Mouse (Mus musculus) left cerebral cortex, adult 11 months (tissue): Measurements from ENCODE around the gene Golga1.

Experiments used
- DNase-seq: peaks from one replicate; pipeline ENCODE4 v3.0.0; 2022; ENCODE audit warnings: low spot score

Gene Golga1

DNA sequence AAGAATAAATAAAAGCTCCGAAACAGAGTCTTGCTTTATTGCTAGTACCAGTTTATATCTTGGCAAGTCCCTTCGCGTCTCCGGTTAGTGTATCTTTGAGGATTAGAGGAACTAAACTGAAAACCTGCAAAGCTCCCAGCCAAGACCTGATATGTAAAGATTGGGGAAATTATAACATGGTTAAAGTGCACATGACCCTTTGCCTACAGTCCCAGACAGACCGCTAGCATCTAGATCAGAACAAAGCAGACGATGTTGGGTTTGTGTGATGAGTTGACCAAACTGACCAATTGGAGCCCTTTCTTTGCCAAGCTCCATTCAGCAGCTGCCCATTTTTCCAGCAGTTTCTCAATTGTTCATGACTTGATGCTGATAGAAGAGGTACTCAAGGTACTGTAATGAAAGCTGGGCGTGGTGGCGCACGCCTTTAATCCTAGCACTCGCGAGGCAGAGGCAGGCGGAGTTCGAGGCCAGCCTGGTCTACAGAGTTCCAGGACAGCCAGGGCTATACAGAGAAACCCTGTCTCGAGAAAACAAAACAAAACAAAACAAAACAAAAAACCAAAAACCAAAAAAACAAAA, 59.1 kb downstream of the Golga1 start:
- no peak for DNase-seq

GRCm38 (mm10) chr2:39005574-39006079, 59.7 kb downstream of the Golga1 start, which contains the start of gene Rpl35:
TSS of gene Rpl35 (minus strand) at chr2:39005624.
- no peak for DNase-seq

- DNase-seq: peak; percentile 83
Measured at GRCm38 (mm10) chr2:39004880-39005435, 60.4 kb downstream of the Golga1 start, which contains the start of gene Arpc5l. TSS of gene Arpc5l (plus strand) at chr2:39005348.

DNA sequence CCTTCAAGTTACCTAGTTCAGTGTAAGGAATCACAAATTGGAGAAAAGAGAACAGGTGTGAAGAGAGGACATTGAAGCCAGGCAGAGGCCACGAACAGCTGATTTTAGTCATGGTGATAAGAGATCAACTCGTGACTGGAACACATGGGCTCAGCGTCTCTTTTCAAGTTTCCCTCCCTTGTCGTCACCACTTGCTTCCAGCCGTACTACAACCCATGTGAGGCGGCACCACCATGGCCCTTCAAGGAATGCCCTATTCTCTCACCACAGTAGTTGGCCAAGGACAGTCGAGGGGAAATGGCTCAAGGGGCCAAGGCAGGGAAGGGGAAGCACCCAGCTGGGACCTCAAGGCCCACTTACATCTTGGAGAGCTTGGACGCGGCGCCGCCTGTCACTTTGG, 61.0 kb downstream of the Golga1 start:
- no peak for DNase-seq

DNA sequence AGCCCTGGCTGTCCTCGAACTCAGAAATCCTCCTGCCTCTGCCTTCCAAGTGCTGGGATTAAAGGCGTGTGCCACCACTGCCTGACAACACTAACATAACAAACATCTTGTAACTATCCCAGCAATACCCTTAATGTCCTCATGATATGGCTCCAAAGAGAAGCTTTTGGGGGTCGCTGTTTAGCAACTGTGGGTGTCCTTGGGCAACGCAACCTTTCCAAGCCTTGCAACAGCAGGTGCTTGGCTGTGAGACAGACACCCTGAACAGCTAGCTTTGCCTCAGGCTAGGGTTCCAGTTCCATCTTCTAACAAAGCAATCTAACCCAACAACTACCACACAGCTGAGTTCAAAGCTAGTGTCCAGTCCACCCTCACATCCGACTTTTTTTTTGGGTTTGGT, 61.8 kb downstream of the Golga1 start:
- DNase-seq: no peak

- DNase-seq: no peak
Measured at GRCm38 (mm10) chr2:39003106-39003505, 62.2 kb downstream of the Golga1 start.

- no peak for DNase-seq
Measured at GRCm38 (mm10) chr2:39001866-39002265, 63.5 kb downstream of the Golga1 start.

DNA sequence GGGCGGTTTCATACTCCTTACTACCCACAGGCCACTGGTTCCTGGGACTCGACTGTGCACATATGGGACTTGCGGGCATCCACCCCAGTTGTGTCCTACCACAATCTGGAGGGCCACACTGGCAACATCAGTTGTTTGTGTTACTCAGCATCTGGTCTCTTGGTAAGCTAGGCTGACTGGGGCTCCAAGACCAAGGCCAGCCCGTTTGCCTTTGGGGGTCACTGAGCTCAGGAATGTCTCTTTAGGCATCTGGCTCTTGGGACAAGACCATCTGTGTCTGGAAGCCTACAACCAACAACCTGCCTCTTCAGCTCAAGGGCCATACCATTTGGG, 64.8 kb downstream of the Golga1 start:
- no peak for DNase-seq

DNA sequence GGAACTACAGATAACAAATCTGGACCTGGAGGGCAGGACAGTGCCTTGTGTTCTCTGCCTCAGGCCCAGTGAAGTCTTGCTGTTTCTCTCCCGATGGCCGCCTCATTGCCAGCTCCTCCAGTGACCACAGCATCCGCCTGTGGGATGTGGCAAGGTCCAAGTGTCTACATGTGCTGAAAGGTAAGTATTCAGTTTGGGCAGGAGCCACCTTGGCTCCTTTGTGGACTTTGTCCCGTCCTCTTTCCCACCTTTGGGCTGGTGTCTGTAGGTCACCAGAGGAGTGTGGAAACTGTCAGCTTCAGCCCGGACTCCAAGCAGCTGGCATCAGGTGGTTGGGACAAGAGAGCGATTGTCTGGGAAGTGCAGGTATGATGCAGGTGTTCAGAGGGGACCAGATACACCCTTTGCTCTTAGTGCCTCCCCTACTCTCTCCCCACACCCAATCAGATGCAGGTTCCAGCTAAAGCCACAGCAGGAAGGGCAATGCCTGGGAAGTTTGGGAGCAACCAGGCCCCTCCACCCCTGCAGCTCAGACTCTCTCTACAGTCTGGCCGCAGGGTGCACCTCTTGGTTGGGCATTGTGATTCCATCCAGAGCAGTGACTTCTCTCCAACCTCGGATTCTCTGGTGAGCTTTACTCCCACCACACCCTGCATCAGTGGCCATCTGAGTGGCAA, 65.3 kb downstream of the Golga1 start:
- no peak for DNase-seq

DNA sequence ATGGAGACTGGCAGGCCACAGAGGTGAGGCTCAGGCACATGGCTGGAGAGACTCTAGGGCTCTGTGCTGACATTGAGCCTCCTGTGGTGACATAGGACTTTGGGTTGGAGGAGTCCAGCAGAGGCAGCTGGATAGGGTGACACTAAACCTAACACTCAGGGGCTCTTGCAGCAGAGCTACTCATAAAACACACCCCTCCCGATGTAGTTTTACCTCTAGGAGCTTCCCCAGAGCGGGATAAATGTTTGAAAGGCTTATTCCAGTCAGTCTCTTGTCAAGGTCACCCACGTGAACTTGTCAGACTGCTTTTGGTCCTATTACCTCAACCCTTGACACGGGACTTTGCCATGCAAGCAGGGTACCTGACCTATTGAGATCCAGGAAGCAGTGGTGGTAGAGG, 66.0 kb downstream of the Golga1 start:
- DNase-seq: no peak

- DNase-seq: peak; percentile 84
Measured at GRCm38 (mm10) chr2:38997386-38998374, 67.7 kb downstream of the Golga1 start, which contains the start of gene Wdr38. TSS of gene Wdr38 (plus strand) at chr2:38997476.

DNA sequence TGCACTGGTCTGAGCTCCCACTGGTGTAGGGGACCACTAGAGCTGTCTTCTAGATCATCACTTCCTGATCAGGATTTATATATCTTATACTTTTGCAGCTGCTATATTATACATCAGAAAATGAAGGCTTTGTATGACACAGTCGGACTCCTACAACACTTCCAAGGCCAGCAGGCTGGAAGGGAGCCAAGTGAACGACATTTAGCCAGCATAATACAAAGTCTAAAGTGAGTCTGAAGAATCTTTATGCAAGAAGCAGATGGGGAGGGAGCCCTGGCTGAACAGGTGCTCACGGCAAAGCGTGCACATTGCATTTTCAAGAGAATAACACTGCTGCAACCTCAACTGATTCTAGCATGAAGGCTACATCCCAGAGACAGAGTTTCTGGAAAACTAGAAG, 72.9 kb downstream of the Golga1 start:
- no peak for DNase-seq

- DNase-seq: no peak
Measured at GRCm38 (mm10) chr2:38992004-38992403, 73.3 kb downstream of the Golga1 start.

DNA sequence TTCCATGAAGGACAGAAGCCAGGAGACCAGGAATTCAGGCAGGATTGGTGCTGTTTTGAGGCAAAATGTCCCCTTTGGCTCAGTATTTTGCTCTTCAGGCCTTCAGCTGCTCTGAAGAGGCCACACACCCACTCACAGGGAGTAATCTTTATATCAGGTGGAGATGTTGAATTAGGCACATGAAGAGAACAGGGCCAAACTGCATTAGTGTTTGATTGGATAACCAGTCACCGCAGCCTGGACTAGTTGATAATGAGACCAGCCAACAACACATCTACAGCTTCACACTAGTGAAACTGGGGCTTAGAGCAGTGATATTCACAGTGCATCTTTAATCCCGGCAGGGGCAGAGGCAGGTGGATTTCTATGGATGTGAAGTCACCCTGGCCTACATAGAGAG, 76.4 kb downstream of the Golga1 start:
- DNase-seq: no peak

GRCm38 (mm10) chr2:38987803-38988510, 77.4 kb downstream of the Golga1 start:
- DNase-seq: no peak

- no peak for DNase-seq
Measured at GRCm38 (mm10) chr2:38987371-38987770, 78.0 kb downstream of the Golga1 start.

GRCm38 (mm10) chr2:38986580-38986979, 78.8 kb downstream of the Golga1 start:
- no peak for DNase-seq

DNA sequence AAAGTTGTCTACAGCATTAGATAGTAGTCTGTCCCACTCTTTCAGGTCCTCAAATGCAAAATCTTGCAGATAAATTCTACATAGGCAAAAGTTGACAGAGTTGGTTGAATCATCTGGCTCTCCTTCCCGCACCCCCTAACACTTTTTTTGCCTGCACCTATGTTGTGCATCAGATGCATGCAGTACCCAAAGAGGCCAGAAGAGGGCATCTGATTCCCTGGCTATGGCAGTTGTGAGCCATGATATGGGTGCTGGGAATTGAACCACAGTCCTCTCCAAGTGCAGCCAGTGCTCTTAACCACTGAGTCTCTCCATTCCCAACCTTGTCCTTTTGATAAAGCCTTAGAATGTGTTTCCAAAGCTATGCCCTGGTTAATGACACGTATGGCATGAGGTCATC, 81.9 kb downstream of the Golga1 start:
- no peak for DNase-seq

DNA sequence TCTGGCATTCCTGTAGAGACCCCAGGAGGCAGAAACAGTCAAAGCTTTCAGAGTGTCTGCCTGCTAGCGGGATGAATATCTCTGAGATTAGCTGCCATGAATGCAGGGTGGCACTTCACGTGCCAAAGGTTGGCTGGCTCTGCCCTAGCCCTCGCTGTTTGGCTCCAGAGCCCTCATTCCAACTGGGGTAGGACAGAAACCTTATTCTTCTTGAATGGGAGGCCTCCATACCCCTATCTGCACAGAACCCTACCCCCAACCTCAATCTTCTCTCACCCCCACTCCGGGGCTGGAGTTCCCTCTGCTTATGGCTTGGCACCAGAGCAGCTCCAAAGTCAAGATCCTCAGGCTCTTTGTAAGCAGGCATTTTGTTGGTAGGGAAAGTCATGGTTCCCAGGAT, 87.5 kb downstream of the Golga1 start:
- no peak for DNase-seq

GRCm38 (mm10) chr2:38975941-38976805, 89.2 kb downstream of the Golga1 start:
- DNase-seq: no peak

DNA sequence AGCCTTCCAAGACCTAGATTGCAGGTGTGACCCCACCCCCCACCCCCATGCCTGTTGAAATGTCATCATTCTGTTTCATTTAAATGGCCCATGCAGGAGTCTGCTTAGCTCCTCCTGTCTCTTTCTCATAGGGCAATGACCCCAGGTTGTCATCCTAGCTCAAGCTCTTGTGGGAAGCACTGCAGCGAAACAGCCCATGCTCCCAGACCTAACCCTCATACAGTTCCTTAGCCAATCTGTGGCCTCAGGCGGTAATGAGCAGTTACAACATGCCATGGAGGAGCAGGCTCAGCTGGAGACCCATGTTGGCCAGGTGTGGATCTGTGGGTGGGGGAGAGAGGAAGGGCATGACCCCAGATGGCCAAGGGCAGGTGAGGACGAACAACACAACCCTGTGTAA, 90.2 kb downstream of the Golga1 start:
- no peak for DNase-seq
